Mouse (Mus musculus): Measurements from ENCODE around the gene Ppip5k1. TPM values are rescaled to one million over a fixed set of nuclear protein-coding genes. Genes with fewer than 3 reads are reported as not detected.

Gene Ppip5k1
- polyA plus RNA-seq, 1 experiment from 2014 or later, result 15.5 TPM

DNA sequence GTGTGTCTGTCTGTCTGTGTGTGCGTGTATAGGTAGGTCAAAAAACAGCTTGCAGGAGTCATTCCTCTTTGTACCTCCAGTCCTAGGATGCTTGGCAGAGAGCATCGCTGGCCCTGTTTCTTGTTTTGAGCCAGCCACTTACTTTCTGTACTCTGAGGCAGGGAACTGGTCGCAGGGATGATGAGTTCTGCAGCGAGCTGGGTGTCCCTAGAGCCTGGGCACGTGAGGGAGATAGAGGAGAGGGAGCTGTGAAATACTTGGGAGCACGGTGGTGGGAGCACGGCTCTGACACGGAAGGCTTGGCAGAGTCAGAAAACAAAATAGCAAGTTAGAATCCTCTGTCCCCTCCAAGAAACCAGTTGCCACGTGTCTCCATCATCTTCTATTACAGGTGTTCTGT, 57.5 kb downstream of the Ppip5k1 start:
- 7% methylated on average over 9 of the region's 9 CpGs for WGBS
- Histone ChIP-seq H3K27me3 (no peaks in the 10 kb centered on the region), H3K4me3 (peak overlapping the region; percentile 48), H3K9ac (peak overlapping the region; percentile 26; the same call in 1 of the 2 replicates), H3K9me3 (replicated peaks) (no peaks in the 10 kb centered on the region), H3K4me1 (peaks cover 49% of the 10 kb centered on the region), H3K27ac (peak overlapping the region; percentile 40; the same call in 1 of the 2 replicates), H3K4me2 (peak overlapping the region; percentile 86), H3K36me3 (ENCODE audit: poor library complexity, severe bottlenecking) (peaks cover 42% of the 10 kb centered on the region)
- no peak for ATAC-seq

DNA sequence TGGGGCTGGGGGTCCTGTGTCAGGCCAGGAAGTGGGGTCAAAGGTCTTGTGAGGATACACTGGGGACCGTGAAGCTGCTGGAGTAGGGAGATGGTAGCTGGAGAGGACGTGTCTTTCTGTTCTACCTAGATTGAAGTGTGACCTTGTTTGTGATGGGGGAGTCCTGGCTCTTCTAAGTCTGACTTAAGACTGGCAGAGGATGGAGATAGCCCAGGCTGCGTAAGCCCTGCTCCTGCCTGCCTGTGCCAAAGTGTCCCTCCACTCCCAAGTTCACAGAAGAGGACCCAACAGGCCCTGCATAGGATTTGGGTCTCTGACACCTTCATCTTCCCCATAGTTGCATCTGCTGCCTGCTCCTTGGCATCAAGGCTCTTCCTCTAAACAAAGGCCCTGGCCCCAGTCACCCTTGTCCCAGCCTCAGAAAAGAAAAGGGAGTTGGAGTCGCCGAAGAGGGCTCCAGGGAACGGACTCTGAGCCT, 58.4 kb downstream of the Ppip5k1 start:
- 0 out of 2 replicates have a peak, but pooled peaks have one; percentile 0 for ATAC-seq
- Histone ChIP-seq H3K9ac (peak overlapping the region; percentile 63), H3K4me3 (peak overlapping the region; percentile 48), H3K9me3 (replicated peaks) (no peaks in the 10 kb centered on the region), H3K4me1 (peaks cover 49% of the 10 kb centered on the region), H3K36me3 (ENCODE audit: poor library complexity, severe bottlenecking) (peaks cover 33% of the 10 kb centered on the region), H3K27ac (peak overlapping the region; percentile 79), H3K4me2 (peak overlapping the region; percentile 86), H3K27me3 (no peaks in the 10 kb centered on the region)
- 14% methylated on average over 6 of the region's 6 CpGs for WGBS

DNA sequence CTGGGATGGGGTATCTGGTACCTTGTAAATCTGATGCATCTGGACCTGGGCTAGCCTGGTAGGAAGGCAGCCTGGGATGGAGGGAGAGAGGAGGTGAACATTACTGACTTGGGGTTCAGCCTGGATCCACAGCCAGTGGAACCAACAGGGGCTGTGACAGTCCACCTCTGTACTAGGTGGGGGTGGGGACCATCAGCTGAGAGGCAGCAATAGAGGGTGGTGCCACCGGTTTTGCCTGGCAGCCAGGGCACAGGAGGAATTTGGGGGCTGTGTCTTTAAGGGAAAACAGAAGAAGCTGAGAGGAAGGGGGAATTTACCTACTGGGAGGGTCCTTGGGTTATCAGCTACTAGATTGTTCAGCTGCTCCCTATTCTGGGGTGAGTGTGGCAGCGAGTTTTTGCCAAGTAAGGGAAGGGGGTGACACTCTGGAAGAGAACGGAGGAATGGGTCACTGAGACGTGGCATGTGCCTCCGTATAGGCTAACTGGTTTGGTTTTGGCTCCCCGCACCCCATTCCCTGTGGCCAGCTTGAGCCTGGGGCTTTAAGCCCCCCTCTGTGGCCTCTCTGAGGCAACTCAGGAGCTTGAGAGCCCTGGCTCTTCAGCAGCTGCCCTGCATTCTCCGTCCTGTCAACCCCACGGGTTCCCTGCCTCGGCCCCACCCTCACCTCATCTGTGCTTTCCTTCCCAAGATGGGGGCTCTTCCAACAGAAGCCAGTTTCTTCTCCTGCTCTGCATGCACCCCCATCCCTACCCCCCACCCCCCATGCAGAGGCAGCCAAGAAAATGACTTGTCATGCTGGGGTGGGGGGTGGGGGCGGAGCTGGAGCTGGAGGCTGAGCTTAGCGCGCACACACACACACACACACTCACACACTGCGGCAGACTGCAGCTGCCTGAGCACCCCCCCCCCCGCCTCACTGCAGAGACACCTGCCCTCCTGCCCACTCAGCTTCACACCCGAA, 59.3 kb downstream of the Ppip5k1 start:
- peak overlapping the region; percentile 63 for H3K9ac ChIP-seq
- WGBS, result 0% methylated on average over 15 of the region's 15 CpGs
- peak; percentile 65 for ATAC-seq
- H3K4me1 ChIP-seq, result peaks cover 52% of the 10 kb centered on the region
- no peaks in the 10 kb centered on the region for H3K9me3 ChIP-seq (replicated peaks)
- H3K4me3 ChIP-seq, result peak overlapping the region; percentile 48
- H3K36me3 ChIP-seq (ENCODE audit: poor library complexity, severe bottlenecking), result peaks cover 24% of the 10 kb centered on the region
- H3K4me2 ChIP-seq, result peak overlapping the region; percentile 86
- H3K27me3 ChIP-seq, result no peaks in the 10 kb centered on the region
- H3K27ac ChIP-seq, result peak overlapping the region; percentile 79

DNA sequence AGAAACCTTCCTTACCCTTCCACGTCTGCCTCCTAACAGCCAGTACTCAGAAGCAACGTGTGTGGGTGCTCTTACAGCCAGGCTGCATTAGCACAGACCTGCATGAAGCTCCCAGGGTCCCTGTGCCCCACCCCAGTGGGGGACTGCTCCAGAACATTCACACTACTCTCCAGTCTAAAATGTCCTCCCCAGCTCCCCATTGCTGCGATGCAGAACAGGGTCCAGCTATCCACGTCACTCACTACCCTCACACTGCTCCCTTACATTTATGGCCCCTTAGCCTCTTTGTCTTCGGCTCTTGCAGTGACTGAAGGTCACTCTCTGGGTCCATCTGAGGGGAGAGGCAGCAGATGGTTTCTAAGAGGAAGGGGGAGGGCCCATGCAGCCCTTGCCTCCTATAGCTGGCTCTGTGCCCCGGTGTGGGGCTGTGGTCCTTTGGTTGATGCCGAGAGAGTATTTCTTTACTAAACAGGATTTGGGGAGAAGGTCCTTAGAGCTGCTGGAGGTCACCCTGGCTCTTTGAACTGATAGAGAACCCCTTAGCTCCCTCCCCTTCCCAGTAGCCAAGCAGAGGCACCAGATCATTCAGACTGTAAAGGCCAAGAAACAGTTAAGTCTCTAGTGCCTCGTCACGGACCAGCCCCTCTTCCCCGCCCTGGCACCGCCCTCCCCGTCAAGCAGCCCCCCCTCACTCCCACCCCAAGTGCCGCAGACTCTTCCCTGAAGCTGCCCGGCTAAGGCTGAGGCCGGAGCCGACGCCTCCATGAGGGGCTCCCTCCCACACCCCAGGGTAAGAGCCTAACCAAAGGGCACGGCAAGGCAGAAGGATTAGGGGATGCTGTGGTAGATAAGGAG, 60.2 kb downstream of the Ppip5k1 start:
- H3K27ac ChIP-seq, result peak overlapping the region; percentile 79
- H3K27me3 ChIP-seq, result no peaks in the 10 kb centered on the region
- 1% methylated on average over 18 of the region's 18 CpGs for WGBS
- H3K9me3 ChIP-seq (replicated peaks), result no peaks in the 10 kb centered on the region
- H3K4me2 ChIP-seq, result peak overlapping the region; percentile 86
- peak overlapping the region; percentile 48 for H3K4me3 ChIP-seq
- peak overlapping the region; percentile 63 for H3K9ac ChIP-seq
- peak; percentile 80 for ATAC-seq
- peaks cover 61% of the 10 kb centered on the region for H3K4me1 ChIP-seq
- peaks cover 15% of the 10 kb centered on the region for H3K36me3 ChIP-seq (ENCODE audit: poor library complexity, severe bottlenecking)

DNA sequence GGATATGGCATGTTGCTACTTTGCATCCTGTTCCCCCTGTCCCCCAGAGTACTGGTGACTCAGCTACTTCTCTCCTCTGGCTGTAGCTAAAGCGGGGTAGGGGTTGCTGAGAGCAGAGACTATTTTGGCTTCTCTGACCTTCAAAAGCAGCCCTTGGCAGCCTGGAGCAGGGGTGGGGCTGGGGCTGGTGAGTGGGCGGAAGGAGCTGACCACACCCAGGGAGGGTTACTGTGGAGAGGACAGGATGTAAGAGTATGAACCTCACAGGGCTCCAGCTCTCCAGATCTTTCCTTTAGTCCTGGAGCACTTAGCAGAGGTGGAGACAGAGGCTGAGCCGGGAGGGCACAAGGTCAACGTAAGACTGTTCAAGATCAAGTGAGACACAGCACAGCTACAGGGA, 61.0 kb downstream of the Ppip5k1 start:
- Histone ChIP-seq H3K4me2 (peak overlapping the region; percentile 86), H3K27me3 (no peaks in the 10 kb centered on the region), H3K4me3 (peak overlapping the region; percentile 48; the same call in 1 of the 2 replicates), H3K9ac (0 out of 2 replicates have a peak overlapping the region, but pooled peaks have one; percentile 24), H3K9me3 (replicated peaks) (no peaks in the 10 kb centered on the region), H3K36me3 (ENCODE audit: poor library complexity, severe bottlenecking) (peaks cover 7% of the 10 kb centered on the region), H3K27ac (peak overlapping the region; percentile 79), H3K4me1 (peaks cover 65% of the 10 kb centered on the region)
- ATAC-seq, result no peak
- 51% methylated on average over 4 of the region's 4 CpGs for WGBS

- Histone ChIP-seq H3K9ac (no peak overlapping the region), H3K4me3 (no peak overlapping the region), H3K9me3 (replicated peaks) (no peaks in the 10 kb centered on the region), H3K36me3 (ENCODE audit: poor library complexity, severe bottlenecking) (no peaks in the 10 kb centered on the region), H3K4me1 (peaks cover 68% of the 10 kb centered on the region), H3K27me3 (no peaks in the 10 kb centered on the region), H3K4me2 (no peak overlapping the region), H3K27ac (no peak overlapping the region)
- WGBS, result 66% methylated on average over 5 of the region's 5 CpGs
- ATAC-seq, result no peak
Observed at GRCm38 (mm10) chr2:121292316-121293013, 62.7 kb downstream of the Ppip5k1 start.

GRCm38 (mm10) chr2:121289730-121290540, 65.3 kb downstream of the Ppip5k1 start:
- H3K4me3 ChIP-seq, result peak overlapping the region; percentile 58
- WGBS, result 2% methylated on average over 36 of the region's 36 CpGs
- H3K9ac ChIP-seq, result peak overlapping the region; percentile 72
- H3K4me1 ChIP-seq, result peaks cover 47% of the 10 kb centered on the region
- H3K36me3 ChIP-seq (ENCODE audit: poor library complexity, severe bottlenecking), result no peaks in the 10 kb centered on the region
- no peaks in the 10 kb centered on the region for H3K27me3 ChIP-seq
- peak overlapping the region; percentile 68 for H3K27ac ChIP-seq
- no peaks in the 10 kb centered on the region for H3K9me3 ChIP-seq (replicated peaks)
- peak; percentile 65; the same call in 1 of the 2 replicates for ATAC-seq
- peak overlapping the region; percentile 83 for H3K4me2 ChIP-seq

DNA sequence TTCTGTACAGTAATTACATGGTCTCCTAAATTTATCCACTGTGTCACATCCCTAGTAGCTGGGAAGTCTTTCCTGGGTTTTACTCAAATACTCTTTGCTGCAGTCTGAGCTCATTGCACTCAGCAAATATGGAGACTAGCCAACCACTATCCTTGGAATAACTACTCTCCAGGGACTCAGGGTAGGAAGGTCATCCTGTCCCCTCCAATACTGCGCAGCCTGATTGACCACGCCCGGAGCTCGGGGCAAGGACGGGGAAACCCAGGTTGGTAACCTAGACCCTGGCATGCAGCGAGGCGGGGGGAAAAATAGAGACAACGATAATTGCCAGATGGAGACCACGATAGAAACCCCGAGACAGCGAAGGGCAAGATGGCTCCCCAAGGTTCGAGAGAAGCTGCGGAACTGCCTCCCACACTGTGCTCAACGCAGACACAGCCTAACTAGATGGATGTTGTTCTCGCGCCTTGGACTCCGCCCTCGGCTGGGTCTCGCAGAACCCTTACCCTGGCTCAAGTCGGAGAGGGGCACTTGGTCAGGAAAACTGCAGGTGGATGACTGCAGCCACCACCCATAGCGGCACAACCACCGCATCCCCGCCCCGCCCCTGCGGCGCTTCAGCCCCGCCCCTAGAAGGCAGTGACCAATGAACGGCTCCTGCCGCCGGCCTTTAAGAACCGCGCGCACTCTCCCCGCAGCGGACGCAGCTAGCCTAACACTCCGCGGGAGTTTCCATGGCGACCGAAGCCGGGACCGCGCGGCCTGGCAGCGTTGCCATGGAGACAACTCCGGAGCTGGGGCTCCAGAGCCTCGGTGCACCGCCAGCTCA, 66.1 kb downstream of the Ppip5k1 start, which contains the start of gene Map1a:
Gene Map1a (plus strand): TSS at position 700 of the 829 bp plus-strand sequence.
- under 1% methylated on average over 48 of the region's 48 CpGs for WGBS
- H3K4me3 ChIP-seq, result peak within 1 kb of the TSS; percentile 58
- no peaks in the 10 kb centered on the region for H3K27me3 ChIP-seq
- ATAC-seq, result peak; percentile 98
- H3K27ac ChIP-seq, result peak within 1 kb of the TSS; percentile 68
- no peaks in the 10 kb centered on the region for H3K9me3 ChIP-seq (replicated peaks)
- no peaks in the 10 kb centered on the region for H3K36me3 ChIP-seq (ENCODE audit: poor library complexity, severe bottlenecking)
- H3K9ac ChIP-seq, result peak within 1 kb of the TSS; percentile 72
- peak within 1 kb of the TSS; percentile 83 for H3K4me2 ChIP-seq
- peaks cover 39% of the 10 kb centered on the region for H3K4me1 ChIP-seq

GRCm38 (mm10) chr2:121287850-121288249, 67.3 kb downstream of the Ppip5k1 start:
- Histone ChIP-seq H3K36me3 (ENCODE audit: poor library complexity, severe bottlenecking) (no peaks in the 10 kb centered on the region), H3K27ac (peak overlapping the region; percentile 58), H3K4me3 (no peak overlapping the region), H3K9me3 (replicated peaks) (no peaks in the 10 kb centered on the region), H3K27me3 (no peaks in the 10 kb centered on the region), H3K9ac (peak overlapping the region; percentile 31; the same call in 1 of the 2 replicates), H3K4me1 (peaks cover 33% of the 10 kb centered on the region), H3K4me2 (peak overlapping the region; percentile 3; the same call in 1 of the 2 replicates)
- 46% methylated on average over 2 of the region's 2 CpGs for WGBS
- ATAC-seq, result no peak

- Histone ChIP-seq H3K4me2 (peak overlapping the region; percentile 72), H3K9me3 (replicated peaks) (no peaks in the 10 kb centered on the region), H3K4me1 (peaks cover 43% of the 10 kb centered on the region), H3K27ac (peak overlapping the region; percentile 94), H3K36me3 (ENCODE audit: poor library complexity, severe bottlenecking) (peaks cover 31% of the 10 kb centered on the region), H3K27me3 (no peaks in the 10 kb centered on the region), H3K9ac (peak overlapping the region; percentile 58), H3K4me3 (peak overlapping the region; percentile 87)
- peak; percentile 31 for ATAC-seq
- WGBS, result 11% methylated on average over 4 of the region's 4 CpGs
Observed at GRCm38 (mm10) chr2:121271928-121272516, 83.2 kb downstream of the Ppip5k1 start.

All from forebrain, embryonic 13.5 days (tissue).